Mouse (Mus musculus) induced T-regulatory cell, adult 2 months (primary cell): Measurements from ENCODE around the gene Spns2.

ENCODE experiments used
- DNase-seq: peaks from one replicate; pipeline ENCODE4 v3.0.0-alpha.2; 2012; ENCODE audit warnings: low read depth

Gene Spns2

DNA sequence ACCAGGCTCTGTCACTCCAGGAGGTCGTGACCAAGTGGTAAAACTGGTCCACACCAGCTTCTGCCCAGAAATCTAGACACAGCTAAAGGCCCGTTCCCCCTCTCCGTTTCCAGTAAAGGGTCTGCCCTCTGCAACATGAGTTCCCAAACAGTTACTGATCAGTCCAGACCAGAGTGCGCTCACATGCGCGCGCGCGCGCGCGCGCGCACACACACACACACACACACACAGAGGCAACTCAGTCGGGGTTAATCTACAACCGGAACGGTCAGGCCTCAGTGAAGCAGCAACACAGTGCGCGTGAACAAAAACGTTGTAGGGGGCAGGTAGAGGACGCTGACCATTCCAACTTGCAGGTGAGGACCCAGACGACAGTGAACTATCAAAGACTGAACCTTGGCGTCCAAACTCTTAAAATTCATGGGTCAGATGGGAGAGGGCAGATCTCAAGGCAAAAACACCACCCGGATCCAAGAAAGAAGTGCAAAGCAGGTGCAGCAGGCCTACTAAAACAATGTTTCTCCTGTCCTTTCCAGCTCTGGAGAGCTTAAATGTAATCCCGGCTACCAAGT is 79.1 kb downstream of the Spns2 start:
- no peak for DNase-seq

DNA sequence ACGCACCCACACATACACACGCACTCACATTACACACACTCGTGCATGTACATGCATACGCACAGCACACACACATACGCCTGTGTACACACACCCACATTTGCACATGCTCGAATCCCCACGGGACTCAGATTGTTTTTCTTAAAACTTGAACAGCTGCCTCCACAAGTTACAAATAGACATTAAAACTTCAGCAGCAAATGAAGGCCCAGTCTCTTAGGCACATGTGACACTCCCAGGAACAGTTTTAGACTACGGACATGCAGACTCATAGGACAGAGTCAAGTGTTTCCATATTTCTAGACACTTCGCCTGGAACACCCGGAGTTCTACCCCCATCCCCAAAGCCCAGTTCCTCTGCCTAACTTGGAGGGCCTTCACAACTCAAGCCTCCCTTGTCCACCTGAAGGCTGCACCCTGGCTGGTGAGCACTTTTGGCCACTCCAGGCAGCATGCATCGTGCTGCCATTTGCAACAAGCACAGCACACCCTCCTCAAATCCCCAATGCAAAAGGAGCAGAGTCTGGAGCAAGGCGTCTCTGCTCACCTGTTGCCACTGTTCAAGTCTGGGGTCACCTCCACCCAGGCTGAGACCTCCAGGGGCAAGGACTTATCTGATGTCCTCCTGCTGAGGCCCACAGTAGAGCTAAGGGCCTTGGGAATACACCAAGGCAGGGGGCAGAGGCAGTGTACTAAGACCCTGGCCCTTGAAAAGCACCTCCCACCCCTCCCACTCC is 79.9 kb downstream of the Spns2 start:
- no peak for DNase-seq

DNA sequence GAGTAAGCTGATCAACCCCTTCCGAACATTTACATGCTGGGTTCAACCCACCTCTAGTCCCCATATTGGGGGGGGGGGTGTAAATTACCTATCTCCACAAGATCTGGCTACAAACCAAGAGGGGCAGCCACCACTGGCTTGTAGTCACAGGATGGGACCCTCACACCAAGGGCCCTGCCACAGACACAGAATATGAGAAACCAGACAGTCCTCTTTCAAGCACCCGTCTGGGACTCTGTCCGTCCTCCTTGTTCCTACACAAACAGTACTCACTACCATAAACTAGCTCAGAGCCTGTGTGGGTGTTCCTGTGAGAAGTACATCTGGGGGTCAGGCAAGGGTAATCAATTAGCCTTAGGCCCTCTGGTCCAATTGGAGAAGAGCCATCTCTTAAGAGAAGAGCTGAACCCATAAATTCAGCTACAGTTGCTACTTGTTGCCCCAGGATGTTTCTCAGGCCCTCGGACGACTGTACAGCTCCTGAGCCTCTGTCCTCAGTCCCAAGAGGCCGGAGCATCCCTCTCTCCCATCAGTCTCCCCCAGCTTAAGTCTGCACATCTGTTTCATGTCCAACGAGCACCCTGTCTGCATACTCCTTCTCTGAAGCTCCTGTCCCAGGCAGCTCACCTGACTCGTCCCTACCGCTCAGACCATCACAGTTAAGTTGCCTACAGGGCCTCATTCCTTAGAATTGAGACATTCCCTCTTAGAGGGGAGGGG is 81.1 kb downstream of the Spns2 start:
- DNase-seq: no peak

DNA sequence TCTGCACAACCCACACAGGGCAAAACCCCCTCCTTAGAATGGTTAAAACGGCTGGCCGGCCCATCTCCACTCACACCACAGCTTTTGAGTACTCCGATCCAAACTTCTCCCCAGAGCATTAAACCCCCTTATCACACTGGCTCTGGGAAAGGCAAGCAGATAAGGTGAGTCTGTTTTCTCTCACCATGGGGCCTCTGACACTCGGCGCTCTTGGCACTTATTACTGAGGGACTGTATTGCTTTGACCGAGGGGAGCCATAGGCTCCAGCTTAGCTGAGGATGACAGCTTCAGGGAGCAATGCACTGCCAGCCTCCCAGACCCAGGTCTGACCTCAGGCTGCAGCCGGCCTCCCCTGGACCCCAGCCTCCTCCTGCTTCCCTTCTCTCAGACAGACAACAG is 82.1 kb downstream of the Spns2 start:
- no peak for DNase-seq

- DNase-seq: no peak
Measured at GRCm38 (mm10) chr11:72407081-72407480, 82.6 kb downstream of the Spns2 start.

GRCm38 (mm10) chr11:72406079-72406675 is 83.5 kb downstream of the Spns2 start:
- DNase-seq: no peak

DNA sequence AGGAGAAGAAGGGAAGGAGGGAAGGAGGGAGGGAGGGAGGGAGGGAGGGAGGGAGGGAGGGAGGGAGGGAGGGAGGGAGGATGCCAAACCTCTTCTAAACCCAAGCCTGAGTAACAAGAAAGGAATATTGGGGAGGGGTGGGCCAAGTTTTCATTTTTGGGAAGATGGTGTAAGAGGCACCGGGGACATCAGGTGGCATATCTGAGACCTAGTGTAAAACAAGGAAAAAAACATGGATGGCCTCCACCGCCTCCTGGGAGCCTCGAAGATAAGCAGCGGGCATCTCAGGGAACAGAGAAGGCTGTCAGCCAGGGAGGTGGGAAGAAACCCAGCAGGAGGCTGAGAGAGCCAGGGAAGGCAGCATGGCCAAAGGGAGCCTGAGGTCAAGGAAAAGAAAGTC is 84.2 kb downstream of the Spns2 start:
- no peak for DNase-seq

GRCm38 (mm10) chr11:72402969-72403368 is 86.7 kb downstream of the Spns2 start:
- DNase-seq: no peak

DNA sequence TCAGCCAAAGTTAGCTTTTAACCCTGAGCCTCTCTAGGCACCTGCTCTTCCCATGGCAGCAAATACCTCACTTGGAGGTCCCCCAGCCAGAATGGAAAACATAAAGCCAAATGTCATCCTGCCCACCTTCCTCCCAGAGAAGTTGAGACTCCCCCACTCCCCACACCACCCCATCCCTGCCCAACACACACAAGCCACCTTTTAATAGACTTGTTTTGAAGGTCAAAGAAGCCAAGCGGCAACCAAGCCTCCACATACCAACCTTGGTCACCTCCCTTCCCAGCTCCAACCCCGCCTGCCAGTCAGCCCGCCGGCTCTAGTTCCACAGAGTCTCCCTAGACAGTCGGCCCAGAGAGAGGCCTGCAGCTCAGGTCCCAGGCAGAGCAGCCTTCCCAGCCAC is 87.7 kb downstream of the Spns2 start:
- no peak for DNase-seq
